Mouse (Mus musculus) stomach, embryonic 16.5 days (tissue): ENCODE results near the gene Bms1. TPM values are rescaled to one million over a fixed set of nuclear protein-coding genes. Genes with fewer than 3 reads are reported as not detected.

Source experiments
- ATAC-seq: fragments of 200-750 bp; cut with Nextera tagmentation; 2 replicates; pipeline ENCODE4 v1.8.0; 2017; ENCODE audit warnings: moderate number of reproducible peaks, moderate TSS enrichment; ENCODE audit not compliant: insufficient read depth, low FRiP score
- H3K27ac ChIP-seq: fragments of 300-500 bp; sonication (generic); 2 replicates; pipeline ENCODE4 v1.5.1; 2014; ENCODE audit warnings: low read length
- H3K27me3 ChIP-seq: fragments of 300-500 bp; sonication (generic); 2 replicates; pipeline ENCODE4 v1.6.1; 2014; ENCODE audit warnings: low read length, control low read depth, mixed read lengths; ENCODE audit not compliant: control insufficient read depth, insufficient read depth
- H3K36me3 ChIP-seq: fragments of 300-500 bp; sonication (generic); 2 replicates; pipeline ENCODE4 v1.6.1; 2014; ENCODE audit warnings: low read length; ENCODE audit not compliant: control insufficient read depth, insufficient read depth
- H3K4me1 ChIP-seq: fragments of 300-500 bp; sonication (generic); 2 replicates; pipeline ENCODE4 v1.6.1; 2014; ENCODE audit warnings: low read length, control low read depth, mixed read lengths; ENCODE audit not compliant: control insufficient read depth, insufficient read depth
- H3K4me2 ChIP-seq: fragments of 300-500 bp; sonication (generic); 2 replicates; pipeline ENCODE4 v1.6.1; 2014; ENCODE audit warnings: low read depth, low read length, mixed read lengths
- H3K4me3 ChIP-seq: fragments of 300-500 bp; sonication (generic); replicated peaks from 2 replicates; pipeline ENCODE4 v1.5.1; 2014; ENCODE audit warnings: mild to moderate bottlenecking, low read length
- H3K9ac ChIP-seq: fragments of 300-500 bp; sonication (generic); 2 replicates; pipeline ENCODE4 v1.6.1; 2014; ENCODE audit warnings: low read length
- H3K9me3 ChIP-seq: fragments of 300-500 bp; sonication (generic); replicated peaks from 2 replicates; pipeline ENCODE4 v1.6.1; 2016; ENCODE audit warnings: low read length, control low read depth; ENCODE audit not compliant: control insufficient read depth
- WGBS: fragments of 180-500 bp; shearing (Covaris S2); extraction: QIAGEN DNeasy Blood & Tissue Kit; methylation state at CpG from one replicate; pipeline ENCODE4 v1.1.7; 2014; 5-methylcytosine and 5-hydroxymethylcytosine counted together
- polyA plus RNA-seq: library from polyadenylated mRNA; unstranded; fragments of >200 nt; fragmentation: Nextera tagmentation; extraction: Ambion mirVana; gene quantifications from 2 replicates; pipeline ENCODE4 v1.2.1, GENCODE M21; 2015

The Bms1 gene
- polyA plus RNA-seq, 1 experiment from 2014 or later, result 31.1 TPM

GRCm38 (mm10) chr6:118375457-118375856 lies 43.8 kb downstream of the Bms1 start:
- Histone ChIP-seq H3K4me2 (no peak overlapping the region), H3K4me1 (no peaks in the 10 kb centered on the region), H3K27me3 (peaks cover 7% of the 10 kb centered on the region; the same call in 1 of the 2 replicates), H3K9ac (no peak overlapping the region), H3K9me3 (no peaks in the 10 kb centered on the region), H3K27ac (no peak overlapping the region), H3K36me3 (no peaks in the 10 kb centered on the region), H3K4me3 (no peak overlapping the region)
- WGBS, result 38% methylated on average over 3 of the region's 3 CpGs
- ATAC-seq, result no peak

- Histone ChIP-seq H3K4me3 (no peak overlapping the region), H3K9me3 (no peaks in the 10 kb centered on the region), H3K27me3 (peaks cover 7% of the 10 kb centered on the region; the same call in 1 of the 2 replicates), H3K9ac (no peak overlapping the region), H3K4me2 (no peak overlapping the region), H3K4me1 (no peaks in the 10 kb centered on the region), H3K27ac (no peak overlapping the region), H3K36me3 (no peaks in the 10 kb centered on the region)
- ATAC-seq, result no peak
- 74% methylated on average over 3 of the region's 3 CpGs for WGBS
Measured at GRCm38 (mm10) chr6:118375026-118375425, 44.2 kb downstream of the Bms1 start.

DNA sequence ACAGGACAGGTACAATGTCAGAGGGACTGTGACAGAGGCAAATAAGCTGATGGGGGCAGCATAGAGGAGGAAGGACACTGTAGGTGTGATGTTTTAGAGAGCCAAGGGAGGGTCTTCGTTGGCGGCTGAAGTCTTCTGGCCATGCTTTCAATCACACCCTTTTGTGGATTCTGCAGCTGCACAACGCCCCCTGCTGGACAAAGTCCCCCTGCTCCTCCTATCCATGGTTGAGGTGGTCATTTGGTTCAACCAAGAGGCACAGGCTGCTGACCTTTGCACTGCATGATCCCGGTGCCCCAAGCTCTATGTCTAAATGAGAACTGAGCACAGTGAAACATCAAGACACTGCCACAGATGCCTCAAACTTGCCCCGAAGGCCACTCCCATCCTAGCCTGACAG lies 46.0 kb downstream of the Bms1 start:
- Histone ChIP-seq H3K9ac (no peak overlapping the region), H3K27me3 (peaks cover 7% of the 10 kb centered on the region; the same call in 1 of the 2 replicates), H3K4me2 (no peak overlapping the region), H3K27ac (no peak overlapping the region), H3K9me3 (no peaks in the 10 kb centered on the region), H3K4me3 (no peak overlapping the region), H3K36me3 (no peaks in the 10 kb centered on the region), H3K4me1 (no peaks in the 10 kb centered on the region)
- WGBS, result 42% methylated on average over 5 of the region's 5 CpGs
- ATAC-seq, result no peak

DNA sequence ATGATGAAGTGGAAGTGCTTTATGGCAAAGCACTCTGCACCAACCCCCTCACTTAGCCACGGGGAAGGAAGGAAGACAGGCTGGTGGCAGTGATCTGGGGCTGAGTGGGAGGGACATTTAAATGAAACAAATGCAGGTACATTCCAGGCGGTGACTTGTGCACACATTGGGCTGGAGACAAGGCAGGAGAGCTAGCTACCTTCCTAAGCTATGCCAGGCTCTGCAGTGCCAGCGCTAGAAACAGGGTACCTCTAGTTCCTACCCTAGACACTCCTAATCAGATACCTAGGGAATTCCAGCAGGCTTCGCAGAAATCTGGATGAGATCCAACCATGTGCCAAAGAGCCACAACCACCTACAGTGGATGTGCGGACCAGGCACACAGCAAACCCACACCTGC lies 46.5 kb downstream of the Bms1 start:
- 62% methylated on average over 5 of the region's 5 CpGs for WGBS
- no peak overlapping the region for H3K4me3 ChIP-seq
- peaks cover 6% of the 10 kb centered on the region; the same call in 1 of the 2 replicates for H3K27me3 ChIP-seq
- no peaks in the 10 kb centered on the region for H3K4me1 ChIP-seq
- no peak for ATAC-seq
- H3K9ac ChIP-seq, result no peak overlapping the region
- no peak overlapping the region for H3K4me2 ChIP-seq
- H3K36me3 ChIP-seq, result no peaks in the 10 kb centered on the region
- H3K9me3 ChIP-seq, result no peaks in the 10 kb centered on the region
- no peak overlapping the region for H3K27ac ChIP-seq

GRCm38 (mm10) chr6:118367502-118367901 lies 51.8 kb downstream of the Bms1 start:
- no peak overlapping the region for H3K9ac ChIP-seq
- no peak overlapping the region for H3K4me3 ChIP-seq
- H3K36me3 ChIP-seq, result no peaks in the 10 kb centered on the region
- no peak overlapping the region for H3K4me2 ChIP-seq
- H3K4me1 ChIP-seq, result no peaks in the 10 kb centered on the region
- 78% methylated on average over 7 of the region's 7 CpGs for WGBS
- no peaks in the 10 kb centered on the region for H3K27me3 ChIP-seq
- H3K27ac ChIP-seq, result no peak overlapping the region
- no peak for ATAC-seq
- no peaks in the 10 kb centered on the region for H3K9me3 ChIP-seq

GRCm38 (mm10) chr6:118366196-118366595 lies 53.1 kb downstream of the Bms1 start:
- Histone ChIP-seq H3K27me3 (no peaks in the 10 kb centered on the region), H3K9me3 (peaks cover 4% of the 10 kb centered on the region; the same call in 1 of the 2 replicates), H3K4me2 (no peak overlapping the region), H3K36me3 (no peaks in the 10 kb centered on the region), H3K9ac (no peak overlapping the region), H3K4me1 (no peaks in the 10 kb centered on the region), H3K27ac (no peak overlapping the region), H3K4me3 (no peak overlapping the region)
- WGBS, result 51% methylated on average over 3 of the region's 3 CpGs
- no peak for ATAC-seq

DNA sequence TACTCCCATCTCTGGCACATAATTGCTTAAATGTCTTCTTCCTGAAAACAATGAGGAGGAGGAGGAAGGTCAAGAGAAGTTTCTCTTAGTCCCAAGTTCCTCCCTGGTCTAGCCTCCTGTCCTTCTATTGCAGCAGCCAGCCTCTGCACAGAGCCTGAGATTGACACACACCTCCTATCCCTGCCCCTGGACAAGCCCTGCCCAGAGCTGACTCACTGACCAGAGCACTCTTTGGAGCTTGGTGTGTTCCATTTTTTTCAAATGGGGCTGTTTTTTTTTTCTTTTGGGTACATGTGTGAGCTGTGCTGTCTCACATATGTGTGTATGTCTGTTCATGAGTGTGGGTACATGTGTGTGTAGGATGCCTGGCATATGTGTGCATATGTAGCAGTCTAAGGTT lies 53.5 kb downstream of the Bms1 start:
- H3K36me3 ChIP-seq, result no peaks in the 10 kb centered on the region
- H3K27ac ChIP-seq, result no peak overlapping the region
- ATAC-seq, result no peak
- no peaks in the 10 kb centered on the region for H3K27me3 ChIP-seq
- no peaks in the 10 kb centered on the region for H3K4me1 ChIP-seq
- H3K4me2 ChIP-seq, result no peak overlapping the region
- no peak overlapping the region for H3K4me3 ChIP-seq
- H3K9me3 ChIP-seq, result peaks cover 4% of the 10 kb centered on the region; the same call in 1 of the 2 replicates
- H3K9ac ChIP-seq, result no peak overlapping the region

DNA sequence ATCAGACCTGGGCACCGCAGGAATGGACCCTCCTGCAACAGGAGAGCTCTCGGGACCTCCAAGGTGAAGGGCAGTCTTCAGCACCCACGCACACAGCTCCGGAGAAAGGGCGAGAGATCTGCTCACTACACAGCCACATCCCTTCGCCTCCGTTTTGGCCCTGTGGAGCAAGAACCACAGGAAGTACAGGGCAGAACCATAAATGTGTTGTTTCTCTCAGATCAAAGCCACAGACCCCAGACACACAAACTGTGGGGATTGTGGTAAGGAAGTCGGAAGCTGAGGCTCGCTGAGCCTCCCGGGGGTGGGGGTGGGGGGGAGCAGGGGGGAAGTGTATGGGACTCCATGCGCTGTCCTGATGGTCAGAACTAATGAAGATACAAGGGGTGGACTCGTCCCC lies 68.9 kb downstream of the Bms1 start:
- no peak overlapping the region for H3K4me3 ChIP-seq
- no peak overlapping the region for H3K4me2 ChIP-seq
- 75% methylated on average over 12 of the region's 12 CpGs for WGBS

GRCm38 (mm10) chr6:118348186-118348585 lies 71.1 kb downstream of the Bms1 start:
- Histone ChIP-seq H3K9ac (no peak overlapping the region), H3K4me1 (no peaks in the 10 kb centered on the region), H3K9me3 (no peaks in the 10 kb centered on the region), H3K4me2 (no peak overlapping the region), H3K27ac (no peak overlapping the region), H3K36me3 (no peaks in the 10 kb centered on the region), H3K4me3 (no peak overlapping the region), H3K27me3 (no peaks in the 10 kb centered on the region)
- 70% methylated on average over 3 of the region's 3 CpGs for WGBS
- ATAC-seq, result no peak

More for the DNA sequence above, 68.9 kb downstream of the Bms1 start:
- no peaks in the 10 kb centered on the region for H3K36me3 ChIP-seq
- no peaks in the 10 kb centered on the region for H3K4me1 ChIP-seq
- no peak for ATAC-seq
- no peaks in the 10 kb centered on the region for H3K9me3 ChIP-seq
- no peaks in the 10 kb centered on the region for H3K27me3 ChIP-seq
- H3K9ac ChIP-seq, result no peak overlapping the region
- no peak overlapping the region for H3K27ac ChIP-seq

DNA sequence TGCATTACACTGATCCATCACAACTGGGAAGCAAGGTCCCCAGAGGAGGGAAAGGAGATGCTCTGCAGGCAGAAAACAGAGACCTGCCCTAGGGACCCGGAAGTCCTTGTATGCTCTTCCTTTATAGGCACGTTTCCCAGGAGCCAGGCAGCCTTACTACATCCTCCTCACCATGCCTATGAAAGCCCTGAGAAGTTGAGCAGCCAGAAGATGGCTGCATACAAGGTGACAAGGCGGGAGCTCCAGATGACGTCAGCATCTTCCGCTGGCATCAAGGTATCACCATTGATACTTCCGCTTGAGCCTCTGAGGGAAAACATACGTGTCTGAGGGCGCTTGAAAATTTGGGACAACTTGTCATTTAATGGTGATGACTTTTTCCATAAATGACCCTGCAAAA lies 72.0 kb downstream of the Bms1 start:
- no peak overlapping the region for H3K9ac ChIP-seq
- no peaks in the 10 kb centered on the region for H3K9me3 ChIP-seq
- H3K4me1 ChIP-seq, result no peaks in the 10 kb centered on the region
- no peaks in the 10 kb centered on the region for H3K36me3 ChIP-seq
- no peak for ATAC-seq
- H3K27me3 ChIP-seq, result no peaks in the 10 kb centered on the region
- H3K4me3 ChIP-seq, result no peak overlapping the region
- no peak overlapping the region for H3K4me2 ChIP-seq
- H3K27ac ChIP-seq, result no peak overlapping the region
- WGBS, result 87% methylated on average over 8 of the region's 8 CpGs
